Comparison of ENCODE assay signal across 17 mouse cellular contexts in genomic region chr6:95876320-95876719, GRCm38 (mm10).
"Had no signal": no experiment of that assay in that cellular context is flagged by ENCODE, and none has a peak within 500 bp of the region (broad histone marks: within the 10 kb centered on the region; RNA-seq: fewer than 3 reads in every experiment).

No protein-coding gene starts in this region.

- ATAC-seq: midbrain, embryonic 13.5 days had no signal

- H3K4me3 ChIP-seq: midbrain, embryonic 13.5 days; myocyte; neural tube, embryonic 13.5 days; neural tube, embryonic 15.5 days had no signal

- DNase-seq: lung, adult 18-20 months; lung, embryonic 14.5 days; lung, postnatal 10 days; lung, postnatal 4 days; retina, postnatal 1 day; right cerebral cortex, adult 18-20 months; right cerebral cortex, postnatal 25 days; right cerebral cortex, postnatal 4 days; spleen, adult 18-20 months; thymus, adult 18-20 months; thymus, postnatal 14 days; thymus, postnatal 36 days had no signal

- H3K9me3 ChIP-seq: midbrain, embryonic 13.5 days; neural tube, embryonic 13.5 days; neural tube, embryonic 15.5 days had no signal

- H3K4me2 ChIP-seq: lung, embryonic 14.5 days; midbrain, embryonic 13.5 days; neural tube, embryonic 13.5 days; neural tube, embryonic 15.5 days had no signal

- H3K36me3 ChIP-seq: midbrain, embryonic 13.5 days; neural tube, embryonic 13.5 days; neural tube, embryonic 15.5 days had no signal

- H3K27ac ChIP-seq: liver, embryonic 14.5 days; midbrain, embryonic 13.5 days; neural tube, embryonic 13.5 days; neural tube, embryonic 15.5 days had no signal

- H3K4me1 ChIP-seq: neural tube, embryonic 13.5 days; neural tube, embryonic 15.5 days had no signal

- H3K27me3 ChIP-seq: midbrain, embryonic 13.5 days; neural tube, embryonic 13.5 days; neural tube, embryonic 15.5 days had no signal

- H3K9ac ChIP-seq: liver, embryonic 14.5 days; lung, embryonic 14.5 days; midbrain, embryonic 13.5 days; neural tube, embryonic 13.5 days; neural tube, embryonic 15.5 days had no signal
